Mouse (Mus musculus) MEL (cell line): ENCODE results near the gene Grcc10. TPM values are rescaled to one million over a fixed set of nuclear protein-coding genes. Genes with fewer than 3 reads are reported as not detected.

Experiments used
- DNase-seq: peaks from one replicate; pipeline ENCODE4 v3.0.0; 2011; ENCODE audit warnings: low read depth, low spot score
- H3K27ac ChIP-seq: 2 replicates; pipeline ENCODE4 v1.5.1; 2012; ENCODE audit warnings: low read depth, mild to moderate bottlenecking, control low read depth, low read length, moderate library complexity; ENCODE audit not compliant: control insufficient read depth
- H3K27me3 ChIP-seq, 2 experiments: fragments of 150-350 bp in 1 of 2; sonication (generic) in 1 of 2; 2 replicates each; pipeline ENCODE4 v1.6.1; 2012; ENCODE audit warnings: low read length in 2 of 2, mild to moderate bottlenecking in 2 of 2, improper control_type of control experiment in 1 of 2, moderate library complexity in 1 of 2; ENCODE audit not compliant: insufficient read depth in 2 of 2, control insufficient read depth in 1 of 2
- H3K36me3 ChIP-seq, 2 experiments: 2 replicates each; pipeline ENCODE4 v1.6.1; 2012 to 2014; ENCODE audit warnings: low read length in 2 of 2, improper control_type of control experiment in 1 of 2, inconsistent platforms in 1 of 2, mild to moderate bottlenecking in 1 of 2; ENCODE audit not compliant: insufficient read depth in 2 of 2, control insufficient read depth in 1 of 2
- H3K4me1 ChIP-seq, 2 experiments: fragments of 150-350 bp in 1 of 2; sonication (generic) in 1 of 2; 2 replicates each; pipeline ENCODE4 v1.6.1; 2012; ENCODE audit warnings: low read length in 2 of 2, improper control_type of control experiment in 1 of 2, mild to moderate bottlenecking in 1 of 2; ENCODE audit not compliant: insufficient read depth in 2 of 2, control insufficient read depth in 1 of 2
- H3K4me3 ChIP-seq, 2 experiments: fragments of 150-350 bp in 1 of 2; sonication (generic) in 1 of 2; 2 replicates each; pipeline ENCODE4 v1.5.1; 2012; ENCODE audit warnings: low read depth in 2 of 2, low read length in 2 of 2, mild to moderate bottlenecking in 2 of 2, moderate library complexity in 2 of 2, control low read depth in 1 of 2, improper control_type of control experiment in 1 of 2; ENCODE audit not compliant: control insufficient read depth in 1 of 2, insufficient read depth in 1 of 2
- H3K79me2 ChIP-seq: 2 replicates; pipeline ENCODE4 v1.6.1; 2012; ENCODE audit warnings: mild to moderate bottlenecking, low read length, moderate library complexity; ENCODE audit not compliant: control insufficient read depth, poor library complexity, insufficient read depth
- H3K9ac ChIP-seq: 2 replicates; pipeline ENCODE4 v1.6.1; 2012; ENCODE audit warnings: low read depth, mild to moderate bottlenecking, control low read depth, low read length, moderate library complexity; ENCODE audit not compliant: control insufficient read depth, poor library complexity, severe bottlenecking
- H3K9me3 ChIP-seq: fragments of 150-350 bp; sonication (generic); replicated peaks from 2 replicates; pipeline ENCODE4 v1.6.1; 2012; ENCODE audit warnings: mild to moderate bottlenecking, low read length, improper control_type of control experiment, moderate library complexity; ENCODE audit not compliant: insufficient read depth
- BHLHE40 ChIP-seq: IDR thresholded peaks from 2 replicates; pipeline ENCODE4 v1.6.1; 2012; ENCODE audit warnings: low read depth, mild to moderate bottlenecking, inconsistent platforms, low read length, improper control_type of control experiment, borderline replicate concordance
- CHD1 ChIP-seq: IDR thresholded peaks from 2 replicates; pipeline ENCODE4 v1.6.1; 2012; ENCODE audit warnings: low read depth, mild to moderate bottlenecking, inconsistent platforms, low read length, improper control_type of control experiment
- E2F4 ChIP-seq: IDR thresholded peaks from 2 replicates; pipeline ENCODE4 v1.6.1; 2011; ENCODE audit warnings: low read depth, low read length, improper control_type of control experiment, borderline replicate concordance
- ELF1 ChIP-seq: IDR thresholded peaks from 2 replicates; pipeline ENCODE4 v1.6.1; 2014; ENCODE audit warnings: low read depth, mild to moderate bottlenecking, inconsistent platforms, low read length, improper control_type of control experiment, moderate library complexity
- EP300 ChIP-seq, 2 experiments: IDR thresholded peaks; 2 replicates each; pipeline ENCODE4 v1.6.1; 2011; ENCODE audit warnings: improper control_type of control experiment in 2 of 2, low read length in 2 of 2, low read depth in 1 of 2, mild to moderate bottlenecking in 1 of 2
- ETS1 ChIP-seq: IDR thresholded peaks from 2 replicates; pipeline ENCODE4 v1.6.1; 2012; ENCODE audit warnings: low read depth, mild to moderate bottlenecking, inconsistent platforms, low read length, improper control_type of control experiment, moderate library complexity
- GATA1 ChIP-seq: IDR thresholded peaks from 2 replicates; pipeline ENCODE4 v1.6.1; 2011; ENCODE audit warnings: low read depth, low read length, improper control_type of control experiment
- HCFC1 ChIP-seq: IDR thresholded peaks from 2 replicates; pipeline ENCODE4 v1.6.1; 2012; ENCODE audit warnings: low read depth, mild to moderate bottlenecking, inconsistent platforms, low read length, improper control_type of control experiment, moderate library complexity
- JUND ChIP-seq: IDR thresholded peaks from 2 replicates; pipeline ENCODE4 v1.6.1; 2011; ENCODE audit warnings: low read depth, mild to moderate bottlenecking, improper control_type of control experiment, low read length
- MAFK ChIP-seq: IDR thresholded peaks from 2 replicates; pipeline ENCODE4 v1.6.1; 2011; ENCODE audit warnings: low read depth, mild to moderate bottlenecking, low read length, improper control_type of control experiment, borderline replicate concordance
- MAX ChIP-seq: IDR thresholded peaks from 2 replicates; pipeline ENCODE4 v1.6.1; 2011; ENCODE audit warnings: low read length, improper control_type of control experiment
- MEF2A ChIP-seq: IDR thresholded peaks from 2 replicates; pipeline ENCODE4 v1.6.1; 2014; ENCODE audit warnings: low read depth, mild to moderate bottlenecking, inconsistent platforms, low read length, improper control_type of control experiment; ENCODE audit not compliant: poor library complexity, insufficient replicate concordance, severe bottlenecking; ENCODE audit errors: extremely low read depth
- MXI1 ChIP-seq: IDR thresholded peaks from 2 replicates; pipeline ENCODE4 v1.6.1; 2011; ENCODE audit warnings: mild to moderate bottlenecking, low read depth, low read length, improper control_type of control experiment
- MYC ChIP-seq: IDR thresholded peaks from 2 replicates; pipeline ENCODE4 v1.6.1; 2011; ENCODE audit warnings: low read depth, mild to moderate bottlenecking, low read length, improper control_type of control experiment, moderate library complexity
- NRF1 ChIP-seq: IDR thresholded peaks from 2 replicates; pipeline ENCODE4 v1.6.1; 2014; ENCODE audit warnings: low read depth, mild to moderate bottlenecking, inconsistent platforms, low read length, improper control_type of control experiment, moderate library complexity; ENCODE audit not compliant: poor library complexity, insufficient read depth, severe bottlenecking
- RCOR1 ChIP-seq: IDR thresholded peaks from 2 replicates; pipeline ENCODE4 v1.6.1; 2012; ENCODE audit warnings: low read depth, mild to moderate bottlenecking, inconsistent platforms, low read length, improper control_type of control experiment
- SIN3A ChIP-seq: IDR thresholded peaks from 2 replicates; pipeline ENCODE4 v1.6.1; 2012; ENCODE audit warnings: low read length, improper control_type of control experiment, inconsistent platforms
- SMC3 ChIP-seq: IDR thresholded peaks from 2 replicates; pipeline ENCODE4 v1.6.1; 2011; ENCODE audit warnings: low read depth, low read length, improper control_type of control experiment
- TAL1 ChIP-seq: IDR thresholded peaks from 2 replicates; pipeline ENCODE4 v1.6.1; 2012; ENCODE audit warnings: mild to moderate bottlenecking, inconsistent platforms, low read length, moderate library complexity, mixed read lengths
- TBP ChIP-seq: IDR thresholded peaks from 2 replicates; pipeline ENCODE4 v1.8.0; 2011; ENCODE audit warnings: low read depth, low read length, improper control_type of control experiment
- TCF12 ChIP-seq: IDR thresholded peaks from 2 replicates; pipeline ENCODE4 v1.6.1; 2014; ENCODE audit warnings: low read depth, mild to moderate bottlenecking, inconsistent platforms, low read length, improper control_type of control experiment, moderate library complexity
- USF2 ChIP-seq, 2 experiments: IDR thresholded peaks; 2 replicates each; pipeline ENCODE4 v1.6.1; 2011 to 2012; ENCODE audit warnings: improper control_type of control experiment in 2 of 2, low read length in 2 of 2, borderline replicate concordance in 1 of 2, inconsistent platforms in 1 of 2, low read depth in 1 of 2, mild to moderate bottlenecking in 1 of 2; ENCODE audit not compliant: insufficient read depth in 1 of 2
- ZMIZ1 ChIP-seq: IDR thresholded peaks from 2 replicates; pipeline ENCODE4 v1.6.1; 2012; ENCODE audit warnings: low read depth, mild to moderate bottlenecking, inconsistent platforms, low read length, improper control_type of control experiment, moderate library complexity
- polyA plus RNA-seq, 2 experiments: library from polyadenylated mRNA; stranded (reverse) in 1 of 2; unstranded in 1 of 2; fragments of >175 nt in 1 of 2; fragments of >200 nt in 1 of 2; gene quantifications; 2 replicates each; pipeline versions ENCODE4 v1.2.1 to v1.2.4; 2012; ENCODE audit warnings: low replicate concordance in 2 of 2, low read depth in 1 of 2; ENCODE audit not compliant: insufficient read length in 2 of 2, insufficient read depth in 1 of 2, missing spikeins in 1 of 2
- total RNA-seq: library from RNA; depleted of rRNA; stranded (reverse); fragments of 300-350 nt; gene quantifications from 2 replicates; pipeline ENCODE4 v1.2.3, GENCODE M21; 2012

Grcc10 gene
- total and polyA plus RNA-seq, 3 experiments, result 57.4 to 62.9 TPM; not detected in 1

GRCm38 (mm10) chr6:124737040-124737439, 4.1 kb downstream of the Grcc10 start:
- H3K4me1 ChIP-seq, result peaks cover 17 to 32% of the 10 kb centered on the region in 2 experiments
- H3K9me3 ChIP-seq, result no peaks in the 10 kb centered on the region
- no peak for DNase-seq
- TF ChIP-seq TBP, result no peak
- TF ChIP-seq ZMIZ1, result no peak
- no peak for TF ChIP-seq MAX
- no peak for TF ChIP-seq SMC3
- TF ChIP-seq MEF2A, result no peak
- no peak for TF ChIP-seq NRF1
- no peak for TF ChIP-seq SIN3A
- no peak for TF ChIP-seq MAFK
- TF ChIP-seq E2F4, result no peak
- no peak for TF ChIP-seq CHD1
- TF ChIP-seq, all 39 proteins: peak for 0
- H3K79me2 ChIP-seq, result peaks cover 11% of the 10 kb centered on the region
- peaks cover 0 to 27% of the 10 kb centered on the region in 2 experiments; a peak in 2 of 4 replicates for H3K36me3 ChIP-seq
- H3K4me3 ChIP-seq, result no peak overlapping the region
- no peaks in the 10 kb centered on the region for H3K27me3 ChIP-seq
- H3K9ac ChIP-seq, result no peak overlapping the region
- H3K27ac ChIP-seq, result no peak overlapping the region

- Histone ChIP-seq H3K27me3 (no peaks in the 10 kb centered on the region), H3K4me1 (peaks cover 14 to 33% of the 10 kb centered on the region in 2 experiments), H3K4me3 (no peak overlapping the region), H3K79me2 (peaks cover 16% of the 10 kb centered on the region), H3K36me3 (peaks cover 0 to 28% of the 10 kb centered on the region in 2 experiments; a peak in 2 of 4 replicates), H3K9ac (no peak overlapping the region), H3K9me3 (no peaks in the 10 kb centered on the region), H3K27ac (peak overlapping the region; percentile 87)
- DNase-seq, result peak; percentile 85
- TF ChIP-seq HCFC1 (0 out of 2 replicates have a peak, but pooled peaks have one; percentile 21), GATA1 (peak; percentile 45; the same call in 1 of the 2 replicates), EP300 (IDR thresholded peaks at IDR 0.05; ENCODE audit: low read depth in 1 of 2, low read length in 2 of 2) (peak; percentile 48 to 54; a peak in 3 of 4 replicates), SIN3A (peak; percentile 51), JUND (no peak), ELF1 (no peak), ETS1 (peak; percentile 46; the same call in 1 of the 2 replicates), TAL1 (peak; percentile 51), RCOR1 (peak; percentile 63), MYC (no peak), USF2 (IDR thresholded peaks at IDR 0.05; ENCODE audit: borderline replicate concordance in 1 of 2, insufficient read depth in 1 of 2, low read depth in 1 of 2, low read length in 2 of 2) (no peak), TBP (peak; percentile 82), BHLHE40 (0 out of 2 replicates have a peak, but pooled peaks have one; percentile 23), TCF12 (peak; percentile 56), MXI1 (peak; percentile 38; the same call in 1 of the 2 replicates), SMC3 (peak; percentile 24; the same call in 1 of the 2 replicates), MAX (0 out of 2 replicates have a peak, but pooled peaks have one; percentile 20)
Measured at GRCm38 (mm10) chr6:124734417-124734816, 6.8 kb downstream of the Grcc10 start.
